Mouse (Mus musculus): ENCODE data around the gene Cdk2ap2.
A peak's percentile ranks its signal among the peaks of the same experiment; 100 is the strongest.

Gene Cdk2ap2

GRCm38 (mm10) chr19:4142416-4143173 is 45.6 kb downstream of the Cdk2ap2 start:
- peak; percentile 46 to 62 for DNase-seq

GRCm38 (mm10) chr19:4143759-4144268 is 46.8 kb downstream of the Cdk2ap2 start, which contains the start of gene Cabp4:
Cabp4 (minus strand) TSS chr19:4144033.
- no peak for DNase-seq

- no peak for DNase-seq
Measured at GRCm38 (mm10) chr19:4144550-4145498, 47.8 kb downstream of the Cdk2ap2 start.

- DNase-seq: no peak
Measured at GRCm38 (mm10) chr19:4145936-4146335, 49.0 kb downstream of the Cdk2ap2 start.

- DNase-seq: no peak
Measured at GRCm38 (mm10) chr19:4146366-4147021, 49.5 kb downstream of the Cdk2ap2 start.

GRCm38 (mm10) chr19:4147022-4147405 is 50.0 kb downstream of the Cdk2ap2 start:
- DNase-seq: no peak

- DNase-seq: no peak
Measured at GRCm38 (mm10) chr19:4147782-4148490, 51.0 kb downstream of the Cdk2ap2 start.

- peak; percentile 97 to 98 for DNase-seq
Measured at GRCm38 (mm10) chr19:4148491-4148806, 51.5 kb downstream of the Cdk2ap2 start, which contains the start of gene Coro1b. Coro1b (plus strand) TSS chr19:4148619.
